Mouse (Mus musculus) brown adipose tissue, adult 24 weeks (tissue): Measurements from ENCODE around the gene Lpp. TPM values are rescaled to one million over a fixed set of nuclear protein-coding genes. Genes with fewer than 3 reads are reported as not detected.
A peak's percentile ranks its signal among the peaks of the same experiment; 100 is the strongest.

Experiments
- H3K27ac ChIP-seq: fragments of 200-500 bp; replicated peaks from 2 replicates; pipeline ENCODE4 v1.5.1; 2012; ENCODE audit warnings: low read depth, mild to moderate bottlenecking, low read length
- H3K4me1 ChIP-seq: fragments of 200-500 bp; 2 replicates; pipeline ENCODE4 v1.6.1; 2012; ENCODE audit warnings: low read length, mixed read lengths; ENCODE audit not compliant: control insufficient read depth, insufficient read depth, insufficient read length
- H3K4me3 ChIP-seq: fragments of 200-500 bp; 2 replicates; pipeline ENCODE4 v1.5.1; 2012; ENCODE audit warnings: low read depth, mild to moderate bottlenecking, low read length, moderate library complexity; ENCODE audit not compliant: insufficient read depth
- polyA plus RNA-seq: library from polyadenylated mRNA; stranded (reverse); fragments of >200 nt; gene quantifications from 2 replicates; pipeline ENCODE4 v1.2.4, GENCODE M21; 2012; ENCODE audit not compliant: missing spikeins, insufficient read depth, insufficient read length

The Lpp gene
- polyA plus RNA-seq, 1 experiment = 6.7 TPM

DNA sequence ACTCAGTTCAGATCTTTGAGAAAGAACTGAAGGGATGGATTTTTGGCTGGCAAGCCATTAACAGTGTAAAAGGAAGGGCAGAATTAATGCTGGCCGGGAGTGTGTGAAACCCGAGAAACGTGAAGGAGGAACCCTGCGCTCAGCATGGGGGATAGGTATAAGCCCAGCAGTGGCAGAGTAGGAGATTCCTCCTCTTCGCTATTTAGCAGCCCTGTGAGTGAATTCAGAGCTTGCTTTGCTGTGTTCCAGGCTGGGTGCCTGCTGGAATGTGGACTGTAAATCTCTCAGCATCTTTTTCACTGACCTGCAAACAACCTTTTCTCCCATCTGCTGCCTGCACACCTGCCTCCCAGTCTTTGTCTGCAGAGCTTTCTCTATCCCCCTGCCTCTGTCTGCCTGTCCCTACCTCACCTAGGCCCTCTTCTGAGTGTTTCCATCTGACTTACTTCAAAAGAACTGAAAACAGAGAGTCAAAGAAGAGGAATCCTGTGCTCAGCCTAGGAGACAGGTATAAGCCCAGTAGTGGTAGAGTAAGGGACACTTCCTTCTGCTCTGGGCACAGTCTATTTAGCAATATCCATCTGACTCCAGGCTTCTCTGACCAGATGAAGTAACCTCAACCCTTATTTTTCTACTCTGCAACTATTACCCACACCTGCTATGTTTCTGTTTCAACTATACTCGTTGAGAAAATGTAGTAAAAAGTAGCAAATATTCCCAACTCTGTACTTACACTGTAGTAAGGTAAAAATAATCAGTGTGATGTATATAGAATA, 550.4 kb downstream of the Lpp start:
- Histone ChIP-seq H3K4me3 (no peak overlapping the region), H3K27ac (no peak overlapping the region), H3K4me1 (0 out of 2 replicates have a peak, but pooled peaks cover 3% of the 10 kb centered on the region)

DNA sequence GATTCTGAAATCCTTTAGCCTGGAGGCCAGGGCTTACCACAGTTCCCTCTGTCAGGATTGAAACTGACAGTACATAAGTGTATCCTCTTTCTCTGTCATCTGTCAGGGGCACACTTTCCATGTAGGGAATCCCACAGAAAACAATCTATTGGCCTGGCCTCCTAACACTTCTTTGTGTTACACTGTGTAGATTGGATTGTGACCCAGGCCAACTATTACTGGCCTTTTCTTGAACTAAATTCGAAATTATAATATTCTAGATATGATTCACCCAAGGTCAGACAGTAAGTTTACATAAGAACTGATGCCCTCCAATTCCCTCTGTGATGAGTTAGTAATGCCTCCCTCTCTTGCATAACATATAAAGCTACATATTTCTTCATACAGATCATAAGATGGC, 553.0 kb downstream of the Lpp start:
- no peak overlapping the region for H3K27ac ChIP-seq
- no peak overlapping the region for H3K4me3 ChIP-seq
- H3K4me1 ChIP-seq = 0 out of 2 replicates have a peak, but pooled peaks cover 3% of the 10 kb centered on the region

DNA sequence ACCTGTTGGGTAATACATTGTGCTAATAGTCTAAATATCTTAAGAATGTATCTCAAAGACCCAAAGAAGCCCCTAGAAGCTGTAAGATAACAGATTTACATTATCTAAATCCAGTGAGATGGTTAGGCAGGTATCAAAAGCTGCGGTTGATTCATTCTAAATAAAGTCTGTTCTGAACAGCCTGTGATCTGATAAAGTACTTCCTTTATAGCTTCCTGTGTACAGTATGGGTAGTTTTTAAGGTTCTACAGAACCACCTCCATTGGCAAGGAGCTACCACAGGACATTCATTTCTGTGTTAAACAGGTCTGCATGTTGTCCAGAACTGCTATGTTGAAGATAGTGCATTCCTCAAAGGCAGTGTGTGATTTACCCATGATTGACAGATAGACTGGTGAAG, 554.2 kb downstream of the Lpp start:
- 0 out of 2 replicates have a peak, but pooled peaks cover 3% of the 10 kb centered on the region for H3K4me1 ChIP-seq
- no peak overlapping the region for H3K4me3 ChIP-seq
- H3K27ac ChIP-seq = no peak overlapping the region

- H3K4me1 ChIP-seq = 0 out of 2 replicates have a peak, but pooled peaks cover 3% of the 10 kb centered on the region
- H3K4me3 ChIP-seq = no peak overlapping the region
- no peak overlapping the region for H3K27ac ChIP-seq
Observed at GRCm38 (mm10) chr16:24948091-24948690, 554.9 kb downstream of the Lpp start.

- H3K4me3 ChIP-seq = no peak overlapping the region
- no peak overlapping the region for H3K27ac ChIP-seq
- 0 out of 2 replicates have a peak, but pooled peaks cover 3% of the 10 kb centered on the region for H3K4me1 ChIP-seq
Observed at GRCm38 (mm10) chr16:24949265-24949664, 556.0 kb downstream of the Lpp start.

DNA sequence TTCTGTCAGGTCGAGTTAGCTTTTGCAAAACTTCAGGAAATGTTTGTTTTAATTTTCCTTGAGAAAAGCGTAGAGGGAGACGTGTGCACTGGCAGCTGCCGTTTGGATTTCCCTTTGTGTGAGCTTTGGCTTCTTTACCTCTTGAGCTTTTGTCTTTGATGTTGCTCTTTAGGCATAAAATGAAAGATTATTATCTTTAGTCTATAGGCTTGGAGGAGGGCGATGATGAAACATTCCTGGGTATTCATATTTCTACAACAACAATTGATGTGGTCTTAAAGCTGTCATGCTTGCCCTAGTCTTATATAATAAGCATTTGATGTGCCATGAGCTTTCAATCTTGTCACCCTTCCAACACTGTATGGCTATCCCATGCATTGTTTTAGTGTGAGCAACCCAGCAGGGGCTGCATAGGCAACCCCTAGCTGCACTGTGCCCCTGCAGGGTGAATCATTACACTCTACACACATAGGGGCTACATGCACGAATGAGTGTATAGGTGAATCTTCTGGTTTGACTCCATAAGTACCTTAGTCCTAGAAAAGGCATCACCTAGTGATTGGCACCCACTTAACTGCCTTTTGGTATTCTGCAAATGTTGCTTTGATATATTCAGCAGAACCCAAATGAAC, 556.9 kb downstream of the Lpp start:
- Histone ChIP-seq H3K4me3 (no peak overlapping the region), H3K27ac (no peak overlapping the region)

DNA sequence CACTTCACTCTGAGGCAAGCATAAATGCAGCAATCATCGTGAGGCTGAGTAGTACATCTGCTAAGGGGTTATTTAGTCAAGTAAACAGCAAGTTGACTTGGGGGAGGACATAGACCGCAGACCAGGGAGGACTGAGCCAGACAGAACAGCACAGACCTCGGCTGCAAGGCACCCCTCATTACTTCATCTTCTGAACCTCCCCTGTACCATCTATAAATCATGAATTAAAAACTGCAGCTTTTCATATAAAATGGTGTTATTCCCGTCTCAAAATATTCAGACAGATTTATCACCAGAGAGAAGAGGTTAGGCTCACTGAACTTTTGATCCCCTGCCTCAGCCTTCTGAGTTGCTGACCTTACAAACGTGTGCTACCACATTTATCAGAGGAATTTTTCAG, 558.6 kb downstream of the Lpp start:
- H3K27ac ChIP-seq = no peak overlapping the region
- H3K4me1 ChIP-seq = 0 out of 2 replicates have a peak, but pooled peaks cover 3% of the 10 kb centered on the region
- no peak overlapping the region for H3K4me3 ChIP-seq

More for the DNA sequence above, 556.9 kb downstream of the Lpp start:
- H3K4me1 ChIP-seq = 0 out of 2 replicates have a peak, but pooled peaks cover 3% of the 10 kb centered on the region

DNA sequence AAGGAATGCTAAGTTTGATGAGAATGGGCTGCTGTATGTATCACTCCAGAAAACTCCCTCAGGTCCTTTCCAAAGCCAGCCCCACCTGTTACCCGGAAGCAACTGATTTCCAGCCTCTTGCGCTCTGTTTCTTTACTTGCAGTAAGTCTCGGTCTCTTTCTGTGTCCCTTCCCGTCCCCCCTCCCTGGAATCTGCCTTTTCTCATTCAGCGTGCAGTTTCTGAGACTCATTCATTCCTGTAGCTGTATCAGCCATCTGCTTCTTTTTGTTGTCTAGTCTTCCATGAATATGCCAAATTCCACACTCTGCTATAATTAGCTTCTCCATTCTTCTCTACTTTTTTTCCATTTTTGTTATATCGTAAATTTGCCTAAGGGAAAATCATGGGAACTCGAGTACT, 561.7 kb downstream of the Lpp start:
- Histone ChIP-seq H3K4me3 (no peak overlapping the region), H3K27ac (no peak overlapping the region), H3K4me1 (peaks cover 1% of the 10 kb centered on the region; the same call in 1 of the 2 replicates)

DNA sequence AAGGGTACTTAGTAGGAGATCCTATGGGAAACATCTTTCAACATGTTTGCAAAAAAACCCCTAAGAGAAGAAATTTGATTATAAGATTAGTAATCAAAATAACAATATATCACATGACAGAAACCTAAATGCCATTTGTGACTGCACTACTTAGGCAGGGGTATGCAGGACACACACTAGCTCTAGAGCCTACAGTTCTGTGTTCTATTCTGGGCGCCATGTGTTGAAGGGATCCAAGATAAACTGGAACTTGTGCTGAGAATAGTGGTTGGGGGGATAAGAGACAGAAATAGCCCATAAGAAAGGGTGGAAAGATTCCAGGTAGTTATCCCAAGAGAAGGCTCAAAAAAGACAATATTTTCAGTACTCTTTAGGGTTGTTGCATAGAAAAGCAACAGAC, 565.4 kb downstream of the Lpp start:
- H3K27ac ChIP-seq = no peak overlapping the region

GRCm38 (mm10) chr16:24960901-24961806, 567.8 kb downstream of the Lpp start:
- Histone ChIP-seq H3K4me1 (peaks cover 11% of the 10 kb centered on the region; the same call in 1 of the 2 replicates), H3K27ac (peak overlapping the region; percentile 47), H3K4me3 (no peak overlapping the region)

More for the DNA sequence above, 565.4 kb downstream of the Lpp start:
- Histone ChIP-seq H3K4me1 (peaks cover 11% of the 10 kb centered on the region; the same call in 1 of the 2 replicates), H3K4me3 (no peak overlapping the region)

DNA sequence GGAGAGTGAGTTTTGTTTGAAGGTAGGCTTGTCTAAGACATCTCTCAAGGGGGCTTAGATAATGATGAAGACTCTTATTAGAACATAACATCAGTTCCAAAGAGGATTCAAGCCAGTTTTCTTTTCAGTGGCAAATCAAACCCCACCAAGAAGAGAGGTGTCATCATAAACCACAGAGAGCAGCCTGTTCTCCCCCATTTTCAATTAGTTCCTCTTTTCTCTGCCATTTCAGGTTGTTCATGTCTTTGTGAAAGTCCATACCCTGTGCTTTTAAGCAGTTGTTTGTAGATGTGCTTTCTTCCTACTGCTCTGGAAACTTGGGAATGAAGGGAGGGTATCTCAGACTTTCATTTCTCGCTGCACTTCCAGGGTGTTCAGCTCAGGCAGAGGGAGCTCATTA, 571.0 kb downstream of the Lpp start:
- Histone ChIP-seq H3K27ac (no peak overlapping the region), H3K4me3 (no peak overlapping the region), H3K4me1 (peaks cover 11% of the 10 kb centered on the region; the same call in 1 of the 2 replicates)

- H3K4me3 ChIP-seq = no peak overlapping the region
- H3K4me1 ChIP-seq = peaks cover 10% of the 10 kb centered on the region; the same call in 1 of the 2 replicates
- H3K27ac ChIP-seq = no peak overlapping the region
Observed at GRCm38 (mm10) chr16:24965091-24965490, 571.8 kb downstream of the Lpp start.

GRCm38 (mm10) chr16:24966460-24966859, 573.2 kb downstream of the Lpp start:
- H3K4me1 ChIP-seq = no peaks in the 10 kb centered on the region
- H3K4me3 ChIP-seq = no peak overlapping the region
- no peak overlapping the region for H3K27ac ChIP-seq

GRCm38 (mm10) chr16:24973009-24973631, 579.8 kb downstream of the Lpp start:
- H3K4me1 ChIP-seq = no peaks in the 10 kb centered on the region
- H3K27ac ChIP-seq = peak overlapping the region; percentile 31
- H3K4me3 ChIP-seq = no peak overlapping the region
